Mouse (Mus musculus): Measurements from ENCODE around the gene 4930564D02Rik. TPM values are rescaled to one million over a fixed set of nuclear protein-coding genes. Genes with fewer than 3 reads are reported as not detected.

4930564D02Rik gene
- polyA plus RNA-seq, 1 experiment: not detected

- Histone ChIP-seq H3K27me3 (replicated peaks; ENCODE audit: control insufficient read depth, insufficient read depth, low read length) (no peaks in the 10 kb centered on the region), H3K27ac (ENCODE audit: insufficient read depth, low read depth, low read length) (no peak overlapping the region), H3K4me1 (ENCODE audit: control insufficient read depth, insufficient read depth, low read length) (peaks cover 20% of the 10 kb centered on the region; the same call in 1 of the 2 replicates), H3K4me3 (ENCODE audit: insufficient read depth, low read depth, low read length) (no peak overlapping the region), H3K36me3 (ENCODE audit: control insufficient read depth, insufficient read depth, low read length) (no peaks in the 10 kb centered on the region)
- no peak for TF ChIP-seq CTCF (conservative IDR thresholded peaks at IDR 0.05; ENCODE audit: insufficient read depth, insufficient read length, low read depth, low read length)
- no peak for TF ChIP-seq POLR2A (IDR thresholded peaks at IDR 0.05; ENCODE audit: low read depth, low read length)
- 51% methylated on average over 6 of the region's 6 CpGs for WGBS
- DNase-seq: peak; percentile 17
Observed at GRCm38 (mm10) chr3:105049848-105050247, 16.8 kb upstream of the 4930564D02Rik start.

DNA sequence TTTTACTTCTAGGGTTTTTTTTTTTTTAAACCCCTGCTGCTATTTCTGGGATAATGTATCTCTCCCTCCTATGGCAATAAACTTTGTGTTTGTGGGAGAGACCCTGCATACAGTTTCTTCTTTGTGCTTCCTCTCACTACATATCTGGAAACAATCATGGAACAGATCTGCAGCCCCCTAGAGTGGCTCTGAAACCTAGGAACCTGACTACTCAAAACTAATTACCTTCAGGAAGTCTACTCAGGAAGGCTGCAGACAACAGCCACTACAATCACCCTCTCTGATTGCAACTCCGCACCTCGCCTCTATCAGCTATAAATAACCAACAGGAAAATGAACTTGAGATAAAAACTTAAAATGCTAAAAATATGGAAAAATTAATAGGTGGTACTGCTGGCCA, 15.5 kb upstream of the 4930564D02Rik start:
- peak; percentile 27 for DNase-seq
- H3K27ac ChIP-seq (ENCODE audit: insufficient read depth, low read depth, low read length): no peak overlapping the region; the same call in 1 of the 2 replicates
- peaks cover 24% of the 10 kb centered on the region; the same call in 1 of the 2 replicates for H3K4me1 ChIP-seq (ENCODE audit: control insufficient read depth, insufficient read depth, low read length)
- H3K4me3 ChIP-seq (ENCODE audit: insufficient read depth, low read depth, low read length): no peak overlapping the region
- TF ChIP-seq POLR2A (IDR thresholded peaks at IDR 0.05; ENCODE audit: low read depth, low read length) (no peak), CTCF (conservative IDR thresholded peaks at IDR 0.05; ENCODE audit: insufficient read depth, insufficient read length, low read depth, low read length) (no peak)
- no peaks in the 10 kb centered on the region for H3K36me3 ChIP-seq (ENCODE audit: control insufficient read depth, insufficient read depth, low read length)
- WGBS: 23% methylated on average over 2 of the region's 2 CpGs
- H3K27me3 ChIP-seq (replicated peaks; ENCODE audit: control insufficient read depth, insufficient read depth, low read length): no peaks in the 10 kb centered on the region

DNA sequence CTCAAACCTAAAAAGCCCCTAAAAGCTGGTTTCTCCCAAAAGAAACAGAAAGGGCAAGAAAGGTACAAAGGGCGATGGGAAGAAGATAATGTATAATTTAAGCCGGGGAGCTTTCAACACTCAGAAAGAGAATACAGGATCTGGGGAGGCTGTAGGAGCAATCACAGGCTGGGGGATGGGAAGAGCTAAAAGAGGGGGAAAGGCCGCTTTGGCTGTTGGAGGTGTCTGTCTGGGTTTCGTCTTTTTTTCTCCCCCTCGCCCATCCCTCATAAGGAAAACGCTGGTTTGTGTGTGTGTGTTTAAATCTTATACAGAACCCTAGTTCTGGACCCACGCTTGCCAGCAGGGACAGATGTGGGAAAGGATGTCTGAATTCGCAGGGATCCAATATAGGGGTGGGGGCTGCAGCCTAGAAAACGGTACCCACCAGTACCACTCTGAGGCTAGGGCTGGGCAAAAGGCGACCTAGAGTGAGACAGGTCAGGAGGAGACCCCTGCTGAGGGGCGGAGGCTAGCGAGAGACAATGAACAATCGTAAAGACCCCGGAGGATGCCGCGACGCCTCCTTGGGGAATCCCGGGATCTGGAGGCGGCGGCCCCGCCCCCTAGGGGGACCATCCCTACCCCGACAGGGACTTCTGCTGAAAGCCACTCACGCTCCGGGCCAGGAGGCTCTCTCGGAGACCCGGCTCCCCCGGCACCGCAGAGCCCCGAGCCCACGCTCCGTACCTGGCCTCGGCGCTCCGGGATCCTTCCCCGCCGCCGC, 14.3 kb upstream of the 4930564D02Rik start:
- Histone ChIP-seq H3K4me3 (ENCODE audit: insufficient read depth, low read depth, low read length) (peak overlapping the region; percentile 95), H3K4me1 (ENCODE audit: control insufficient read depth, insufficient read depth, low read length) (peaks cover 22% of the 10 kb centered on the region; the same call in 1 of the 2 replicates), H3K27me3 (replicated peaks; ENCODE audit: control insufficient read depth, insufficient read depth, low read length) (no peaks in the 10 kb centered on the region), H3K27ac (ENCODE audit: insufficient read depth, low read depth, low read length) (peak overlapping the region; percentile 72), H3K36me3 (ENCODE audit: control insufficient read depth, insufficient read depth, low read length) (no peaks in the 10 kb centered on the region)
- no peak for DNase-seq
- 2% methylated on average over 37 of the region's 37 CpGs for WGBS
- TF ChIP-seq CTCF (conservative IDR thresholded peaks at IDR 0.05; ENCODE audit: insufficient read depth, insufficient read length, low read depth, low read length) (no peak), POLR2A (IDR thresholded peaks at IDR 0.05; ENCODE audit: low read depth, low read length) (no peak)

GRCm38 (mm10) chr3:105052937-105053697, 13.5 kb upstream of the 4930564D02Rik start, which contains the start of gene Cttnbp2nl:
Cttnbp2nl (minus strand) TSS chr3:105053146.
- Histone ChIP-seq H3K36me3 (ENCODE audit: control insufficient read depth, insufficient read depth, low read length) (no peaks in the 10 kb centered on the region), H3K4me3 (ENCODE audit: insufficient read depth, low read depth, low read length) (peak within 1 kb of the TSS; percentile 95), H3K27me3 (replicated peaks; ENCODE audit: control insufficient read depth, insufficient read depth, low read length) (no peaks in the 10 kb centered on the region), H3K4me1 (ENCODE audit: control insufficient read depth, insufficient read depth, low read length) (peaks cover 19% of the 10 kb centered on the region; the same call in 1 of the 2 replicates), H3K27ac (ENCODE audit: insufficient read depth, low read depth, low read length) (peak within 1 kb of the TSS; percentile 72)
- DNase-seq: peak; percentile 99
- whole genome bisulfite sequencing: 2% methylated on average over 31 of the region's 31 CpGs
- peak; percentile 83 for TF ChIP-seq POLR2A (IDR thresholded peaks at IDR 0.05; ENCODE audit: low read depth, low read length)
- no peak for TF ChIP-seq CTCF (conservative IDR thresholded peaks at IDR 0.05; ENCODE audit: insufficient read depth, insufficient read length, low read depth, low read length)

DNA sequence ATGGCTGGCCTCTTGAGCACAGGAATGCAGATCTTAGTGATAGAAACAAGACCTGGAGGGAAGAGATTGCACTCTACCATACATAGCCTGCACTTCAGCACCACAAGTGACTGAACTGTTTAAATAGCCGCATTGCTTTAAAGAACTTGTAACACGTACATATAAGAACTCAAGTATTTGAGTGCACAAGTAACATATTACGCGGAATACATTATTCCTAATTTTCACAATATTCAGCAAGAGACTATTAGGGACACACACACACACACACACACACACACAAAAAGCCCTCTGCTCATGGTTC, 13.0 kb upstream of the 4930564D02Rik start:
- TF ChIP-seq POLR2A (IDR thresholded peaks at IDR 0.05; ENCODE audit: low read depth, low read length): no peak
- TF ChIP-seq CTCF (conservative IDR thresholded peaks at IDR 0.05; ENCODE audit: insufficient read depth, insufficient read length, low read depth, low read length): no peak
- Histone ChIP-seq H3K4me3 (ENCODE audit: insufficient read depth, low read depth, low read length) (peak overlapping the region; percentile 51), H3K27ac (ENCODE audit: insufficient read depth, low read depth, low read length) (peak overlapping the region; percentile 65; the same call in 1 of the 2 replicates), H3K4me1 (ENCODE audit: control insufficient read depth, insufficient read depth, low read length) (peaks cover 19% of the 10 kb centered on the region; the same call in 1 of the 2 replicates), H3K27me3 (replicated peaks; ENCODE audit: control insufficient read depth, insufficient read depth, low read length) (no peaks in the 10 kb centered on the region), H3K36me3 (ENCODE audit: control insufficient read depth, insufficient read depth, low read length) (no peaks in the 10 kb centered on the region)
- WGBS: 64% methylated on average over 4 of the region's 4 CpGs
- no peak for DNase-seq

- Histone ChIP-seq H3K4me3 (ENCODE audit: insufficient read depth, low read depth, low read length) (no peak overlapping the region), H3K27ac (ENCODE audit: insufficient read depth, low read depth, low read length) (peak overlapping the region; percentile 91), H3K36me3 (ENCODE audit: control insufficient read depth, insufficient read depth, low read length) (no peaks in the 10 kb centered on the region), H3K4me1 (ENCODE audit: control insufficient read depth, insufficient read depth, low read length) (peaks cover 16% of the 10 kb centered on the region; the same call in 1 of the 2 replicates), H3K27me3 (replicated peaks; ENCODE audit: control insufficient read depth, insufficient read depth, low read length) (no peaks in the 10 kb centered on the region)
- TF ChIP-seq CTCF (conservative IDR thresholded peaks at IDR 0.05; ENCODE audit: insufficient read depth, insufficient read length, low read depth, low read length) (no peak), POLR2A (IDR thresholded peaks at IDR 0.05; ENCODE audit: low read depth, low read length) (no peak)
- DNase-seq: peak; percentile 91
- 15% methylated on average over 7 of the region's 7 CpGs for WGBS
Observed at GRCm38 (mm10) chr3:105054952-105055351, 11.7 kb upstream of the 4930564D02Rik start.

- H3K27me3 ChIP-seq (replicated peaks; ENCODE audit: control insufficient read depth, insufficient read depth, low read length): no peaks in the 10 kb centered on the region
- no peak overlapping the region for H3K4me3 ChIP-seq (ENCODE audit: insufficient read depth, low read depth, low read length)
- peak overlapping the region; percentile 91 for H3K27ac ChIP-seq (ENCODE audit: insufficient read depth, low read depth, low read length)
- H3K36me3 ChIP-seq (ENCODE audit: control insufficient read depth, insufficient read depth, low read length): no peaks in the 10 kb centered on the region
- TF ChIP-seq POLR2A (IDR thresholded peaks at IDR 0.05; ENCODE audit: low read depth, low read length) (no peak), CTCF (conservative IDR thresholded peaks at IDR 0.05; ENCODE audit: insufficient read depth, insufficient read length, low read depth, low read length) (no peak)
- WGBS: 55% methylated on average over 4 of the region's 4 CpGs
- DNase-seq: no peak
- H3K4me1 ChIP-seq (ENCODE audit: control insufficient read depth, insufficient read depth, low read length): peaks cover 13% of the 10 kb centered on the region; the same call in 1 of the 2 replicates
Observed at GRCm38 (mm10) chr3:105055666-105056065, 11.0 kb upstream of the 4930564D02Rik start.

Data from kidney, adult 2 months (tissue).